Mouse (Mus musculus) midbrain, embryonic 14.5 days (tissue): ENCODE data around the gene Bloc1s2. TPM values are rescaled to one million over a fixed set of nuclear protein-coding genes. Genes with fewer than 3 reads are reported as not detected.
A peak's percentile ranks its signal among the peaks of the same experiment; 100 is the strongest.

Source experiments
- ATAC-seq: fragments of 200-750 bp; cut with Nextera tagmentation; 2 replicates; pipeline ENCODE4 v1.8.0; 2017; ENCODE audit warnings: moderate number of reproducible peaks, moderate library complexity; ENCODE audit not compliant: low FRiP score, low TSS enrichment
- DNase-seq: peaks from one replicate; pipeline ENCODE4 v3.0.0-alpha.2; 2015
- H3K27ac ChIP-seq: fragments of 300-500 bp; sonication (generic); replicated peaks from 2 replicates; pipeline ENCODE4 v1.5.1; 2014; ENCODE audit warnings: mild to moderate bottlenecking, low read depth, low read length, moderate library complexity
- H3K27me3 ChIP-seq: fragments of 300-500 bp; sonication (generic); 2 replicates; pipeline ENCODE4 v1.6.1; 2014; ENCODE audit warnings: low read length, control low read depth, mixed read lengths; ENCODE audit not compliant: control insufficient read depth, insufficient read depth
- H3K36me3 ChIP-seq: fragments of 300-500 bp; sonication (generic); 2 replicates; pipeline ENCODE4 v1.6.1; 2014; ENCODE audit warnings: low read length, control low read depth; ENCODE audit not compliant: control insufficient read depth, insufficient read depth
- H3K4me1 ChIP-seq: fragments of 300-500 bp; sonication (generic); 2 replicates; pipeline ENCODE4 v1.6.1; 2014; ENCODE audit warnings: mild to moderate bottlenecking, antibody characterized with exemption, low read length, control low read depth; ENCODE audit not compliant: control insufficient read depth, insufficient read depth
- H3K4me2 ChIP-seq: fragments of 300-500 bp; sonication (generic); 2 replicates; pipeline ENCODE4 v1.6.1; 2014; ENCODE audit warnings: mild to moderate bottlenecking, low read length, moderate library complexity
- H3K4me3 ChIP-seq: fragments of 300-500 bp; sonication (generic); replicated peaks from 2 replicates; pipeline ENCODE4 v1.5.1; 2014; ENCODE audit warnings: low read depth, low read length
- H3K9ac ChIP-seq: fragments of 300-500 bp; sonication (generic); replicated peaks from 2 replicates; pipeline ENCODE4 v1.6.1; 2014; ENCODE audit warnings: mild to moderate bottlenecking, low read length, moderate library complexity
- H3K9me3 ChIP-seq: fragments of 300-500 bp; sonication (generic); 2 replicates; pipeline ENCODE4 v1.6.1; 2016; ENCODE audit warnings: low read length, control low read depth, mixed read lengths; ENCODE audit not compliant: control insufficient read depth
- WGBS: fragments of 180-500 bp; shearing (Covaris S2); extraction: QIAGEN DNeasy Blood & Tissue Kit; methylation state at CpG from one replicate; pipeline ENCODE4 v1.1.7; 2014; 5-methylcytosine and 5-hydroxymethylcytosine counted together
- polyA plus RNA-seq: library from polyadenylated mRNA; unstranded; fragments of >200 nt; fragmentation: Nextera tagmentation; extraction: Ambion mirVana; gene quantifications from 2 replicates; pipeline ENCODE4 v1.2.1, GENCODE M21; 2014

The Bloc1s2 gene
- polyA plus RNA-seq, 1 experiment from 2014 or later, result 166 TPM

DNA sequence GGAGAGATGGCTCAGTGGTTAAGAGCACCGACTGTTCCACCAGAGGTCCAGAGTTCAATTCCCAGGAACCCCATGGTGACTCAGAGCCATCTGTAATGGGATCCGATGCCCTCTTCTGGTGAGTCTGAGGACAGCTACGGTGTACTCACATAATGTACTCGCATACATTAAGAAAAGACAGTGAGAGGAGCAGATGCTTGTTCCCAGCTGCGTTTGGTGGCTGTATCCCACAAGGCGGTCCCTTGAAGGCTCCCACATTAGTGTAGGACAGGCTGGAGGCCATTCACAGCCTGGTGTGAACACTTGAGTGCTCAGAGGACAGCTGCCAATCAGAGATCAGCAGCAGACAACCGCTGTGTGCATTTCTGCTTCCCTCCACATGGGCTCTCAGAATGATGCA is 34.5 kb downstream of the Bloc1s2 start:
- 53% methylated on average over 7 of the region's 7 CpGs for WGBS
- DNase-seq (peak; percentile 41), ATAC-seq (no peak)
- Histone ChIP-seq H3K36me3 (peaks cover 59% of the 10 kb centered on the region), H3K27me3 (no peaks in the 10 kb centered on the region), H3K9me3 (no peaks in the 10 kb centered on the region), H3K4me1 (peaks cover 4% of the 10 kb centered on the region; the same call in 1 of the 2 replicates), H3K27ac (no peak overlapping the region), H3K9ac (no peak overlapping the region), H3K4me3 (no peak overlapping the region), H3K4me2 (no peak overlapping the region)

DNA sequence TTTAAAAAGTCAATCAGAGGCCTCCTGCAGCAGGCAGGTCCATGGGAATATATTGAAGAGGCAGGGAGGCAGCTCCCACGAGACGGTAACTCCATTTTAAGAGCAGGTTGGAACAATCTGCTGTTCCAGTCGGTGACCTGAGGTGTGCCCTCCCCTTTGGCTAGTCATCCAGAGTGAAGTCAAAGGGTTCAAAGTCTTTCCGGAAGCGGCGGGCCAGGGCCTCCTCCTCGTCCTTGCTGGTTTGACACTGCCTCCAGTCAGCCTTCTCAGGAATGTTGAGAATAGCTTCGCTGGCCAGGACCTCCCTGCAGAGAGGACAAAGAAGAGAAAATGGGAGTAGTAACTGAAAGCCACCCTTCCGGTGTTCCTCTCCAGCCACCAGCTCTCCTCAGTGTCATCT is 35.9 kb downstream of the Bloc1s2 start:
- DNase-seq, result no peak
- no peak for ATAC-seq
- H3K27ac ChIP-seq, result no peak overlapping the region
- no peaks in the 10 kb centered on the region for H3K9me3 ChIP-seq
- 90% methylated on average over 9 of the region's 9 CpGs for WGBS
- peaks cover 15% of the 10 kb centered on the region for H3K4me1 ChIP-seq
- H3K9ac ChIP-seq, result no peak overlapping the region
- no peak overlapping the region for H3K4me2 ChIP-seq
- H3K4me3 ChIP-seq, result no peak overlapping the region
- no peaks in the 10 kb centered on the region for H3K27me3 ChIP-seq
- H3K36me3 ChIP-seq, result peaks cover 49% of the 10 kb centered on the region

DNA sequence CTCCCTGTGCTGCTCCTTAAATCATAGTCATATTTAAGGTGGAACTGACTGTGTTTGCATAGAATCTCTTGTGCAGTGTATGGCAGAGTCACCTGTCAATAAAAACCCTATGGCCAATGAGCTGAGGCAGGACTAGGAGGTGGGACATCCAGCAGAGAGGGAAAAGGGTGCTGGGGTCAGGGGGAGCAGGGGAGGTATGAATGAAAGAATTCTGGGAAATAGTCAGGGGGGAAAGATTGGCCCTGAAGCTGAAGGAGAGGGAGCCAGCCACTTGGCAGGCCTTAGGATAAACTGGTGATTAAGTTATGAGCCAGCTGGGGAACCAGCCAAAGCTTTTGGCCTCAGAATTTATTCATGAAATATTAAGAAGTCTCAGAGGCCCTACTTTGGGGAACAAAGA is 37.2 kb downstream of the Bloc1s2 start:
- Histone ChIP-seq H3K9ac (no peak overlapping the region), H3K36me3 (peaks cover 36% of the 10 kb centered on the region), H3K4me1 (peaks cover 15% of the 10 kb centered on the region), H3K9me3 (no peaks in the 10 kb centered on the region), H3K4me3 (no peak overlapping the region), H3K27me3 (no peaks in the 10 kb centered on the region), H3K4me2 (no peak overlapping the region), H3K27ac (no peak overlapping the region)
- ATAC-seq (no peak), DNase-seq (no peak)

DNA sequence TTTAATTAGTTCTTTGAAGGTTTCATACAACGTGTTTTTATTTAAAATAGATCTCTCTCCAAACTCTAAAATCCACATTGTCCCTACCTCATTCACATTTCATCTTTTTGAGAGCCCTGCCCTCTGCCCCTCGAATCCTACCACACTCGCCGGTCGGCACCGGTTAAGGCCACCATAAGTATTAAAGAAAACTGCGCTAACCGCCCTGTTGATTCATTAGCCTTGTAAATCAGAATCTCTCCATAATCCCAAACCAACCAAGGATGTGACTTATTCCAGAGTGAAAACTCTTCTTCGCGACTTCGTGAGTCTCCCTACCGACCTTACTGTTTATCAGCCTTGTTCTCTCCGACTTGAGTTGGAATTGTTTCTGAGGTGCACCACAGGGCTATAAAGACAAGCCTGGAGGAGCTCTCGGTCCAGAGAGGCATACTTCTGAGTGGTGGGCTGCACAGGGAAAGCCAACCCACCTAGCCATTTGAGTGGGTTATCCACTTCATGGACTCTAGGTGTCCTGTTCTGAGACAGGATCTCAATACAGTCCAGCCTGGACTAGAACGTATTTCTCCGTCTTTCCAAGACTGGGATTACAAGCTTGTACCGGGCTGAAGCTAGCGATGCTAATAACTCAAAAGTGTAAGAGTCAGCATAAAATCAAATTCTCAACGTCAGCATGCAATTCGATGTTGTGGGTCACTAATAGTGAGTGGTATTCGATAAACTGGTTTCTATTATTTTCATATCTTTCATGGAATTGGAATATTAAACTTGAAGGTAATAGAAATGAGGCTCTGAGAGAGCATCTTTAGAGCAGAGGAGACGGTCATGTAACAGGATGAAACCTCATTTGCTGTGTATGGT is 38.4 kb downstream of the Bloc1s2 start:
- peak overlapping the region; percentile 89 for H3K4me2 ChIP-seq
- H3K27ac ChIP-seq, result no peak overlapping the region
- peak; percentile 8 for DNase-seq
- peaks cover 15% of the 10 kb centered on the region for H3K4me1 ChIP-seq
- H3K4me3 ChIP-seq, result peak overlapping the region; percentile 85
- 28% methylated on average over 22 of the region's 22 CpGs for WGBS
- no peaks in the 10 kb centered on the region for H3K27me3 ChIP-seq
- H3K9ac ChIP-seq, result peak overlapping the region; percentile 62
- ATAC-seq, result peak; percentile 25; the same call in 1 of the 2 replicates
- H3K9me3 ChIP-seq, result no peaks in the 10 kb centered on the region
- H3K36me3 ChIP-seq, result peaks cover 26% of the 10 kb centered on the region

DNA sequence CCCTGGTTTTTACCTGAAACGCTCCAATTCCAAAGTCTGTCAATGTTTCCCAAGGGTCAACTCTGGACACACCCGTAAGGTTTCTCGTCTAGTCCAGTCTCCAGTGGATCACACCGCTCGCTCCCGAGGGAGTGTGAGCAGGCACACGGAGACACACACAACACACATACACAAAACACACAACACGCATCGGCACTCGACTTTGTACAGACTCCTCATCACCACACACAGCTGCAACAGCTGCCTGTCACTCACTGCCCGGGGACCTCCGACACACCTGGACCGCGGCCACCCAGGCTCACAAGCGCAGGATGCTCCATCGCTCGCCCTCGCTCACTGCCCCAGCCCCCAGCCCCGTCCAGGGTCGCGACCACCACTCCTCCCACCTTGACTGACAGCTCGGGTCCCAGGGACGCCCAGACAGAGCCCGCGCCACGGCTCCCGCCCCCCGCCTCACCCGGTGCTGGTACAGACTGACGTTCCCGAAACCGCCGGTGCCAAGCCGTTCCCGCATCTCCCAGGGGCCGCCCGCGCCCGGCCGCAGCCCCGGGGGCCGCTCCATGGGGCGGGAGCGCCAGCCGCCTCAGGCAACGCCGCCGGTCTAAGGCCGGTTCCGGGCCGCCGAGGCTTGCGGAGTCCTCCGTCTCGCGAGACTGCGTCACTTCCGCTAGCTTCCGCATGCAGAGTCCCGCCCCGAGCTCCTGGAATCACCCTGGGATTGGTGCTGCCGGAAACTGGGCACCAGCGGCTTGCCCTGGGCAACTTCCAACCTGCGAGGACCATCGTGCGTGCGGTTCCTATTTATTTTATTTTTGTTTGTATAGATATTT is 39.2 kb downstream of the Bloc1s2 start, which contains the start of gene Chuk:
Gene Chuk, minus strand, starts transcription at position 650 of the 830 bp plus-strand sequence.
- Histone ChIP-seq H3K9me3 (no peaks in the 10 kb centered on the region), H3K27me3 (no peaks in the 10 kb centered on the region), H3K4me3 (peak within 1 kb of the TSS; percentile 85), H3K36me3 (peaks cover 21% of the 10 kb centered on the region), H3K9ac (peak within 1 kb of the TSS; percentile 90), H3K4me1 (peaks cover 15% of the 10 kb centered on the region), H3K27ac (peak within 1 kb of the TSS; percentile 83), H3K4me2 (peak within 1 kb of the TSS; percentile 89)
- WGBS, result 1% methylated on average over 66 of the region's 67 CpGs
- DNase-seq (peak; percentile 100), ATAC-seq (peak; percentile 99)

DNA sequence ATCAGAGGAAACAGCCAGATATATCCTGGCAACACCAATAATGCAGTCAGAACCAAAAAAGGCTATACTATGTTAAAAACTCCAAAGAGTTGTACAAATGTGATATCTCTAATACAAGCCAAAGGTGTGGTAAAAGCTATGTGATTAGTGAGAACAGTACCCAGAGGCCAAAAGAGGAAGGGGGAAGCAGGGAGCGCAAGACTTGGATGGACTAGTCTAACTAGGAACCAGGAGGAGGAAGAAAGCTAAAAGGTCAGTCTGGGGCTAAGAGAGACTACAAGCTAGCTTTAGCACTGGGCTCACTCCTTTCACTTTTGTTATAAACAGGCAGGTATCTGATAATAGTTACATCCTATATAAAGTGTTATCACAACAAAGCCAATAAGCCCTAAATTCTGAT is 41.9 kb downstream of the Bloc1s2 start:
- Histone ChIP-seq H3K4me2 (no peak overlapping the region), H3K27me3 (no peaks in the 10 kb centered on the region), H3K4me3 (no peak overlapping the region), H3K36me3 (peaks cover 20% of the 10 kb centered on the region), H3K9me3 (no peaks in the 10 kb centered on the region), H3K4me1 (peaks cover 15% of the 10 kb centered on the region), H3K9ac (no peak overlapping the region), H3K27ac (no peak overlapping the region)
- ATAC-seq, result no peak
- 93% methylated on average over 1 of the region's 1 CpGs for WGBS
- DNase-seq, result no peak

DNA sequence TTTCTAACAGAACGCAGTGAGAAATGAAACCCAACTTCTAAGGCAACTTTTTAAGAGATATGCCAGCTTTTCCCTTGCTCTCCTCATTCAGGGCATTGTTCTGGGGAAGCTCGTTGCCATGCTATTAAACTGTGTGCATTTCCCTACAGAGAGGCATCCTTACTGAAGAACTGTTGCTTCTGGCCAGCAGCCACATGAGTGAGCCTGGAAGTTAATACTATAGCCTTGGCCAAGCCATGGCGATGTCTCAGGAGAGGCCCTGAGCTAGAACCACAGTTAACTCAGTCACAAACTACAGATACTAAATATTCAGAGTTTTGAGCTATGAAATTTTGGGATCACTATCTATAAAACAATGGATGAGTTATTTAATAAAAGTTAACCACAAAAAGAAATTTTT is 43.2 kb downstream of the Bloc1s2 start:
- no peak overlapping the region for H3K9ac ChIP-seq
- peaks cover 26% of the 10 kb centered on the region for H3K36me3 ChIP-seq
- no peak overlapping the region for H3K27ac ChIP-seq
- H3K4me3 ChIP-seq, result no peak overlapping the region
- no peak overlapping the region for H3K4me2 ChIP-seq
- H3K4me1 ChIP-seq, result peaks cover 13% of the 10 kb centered on the region
- no peak for DNase-seq
- 95% methylated on average over 3 of the region's 3 CpGs for WGBS
- no peak for ATAC-seq
- H3K9me3 ChIP-seq, result no peaks in the 10 kb centered on the region
- H3K27me3 ChIP-seq, result no peaks in the 10 kb centered on the region

DNA sequence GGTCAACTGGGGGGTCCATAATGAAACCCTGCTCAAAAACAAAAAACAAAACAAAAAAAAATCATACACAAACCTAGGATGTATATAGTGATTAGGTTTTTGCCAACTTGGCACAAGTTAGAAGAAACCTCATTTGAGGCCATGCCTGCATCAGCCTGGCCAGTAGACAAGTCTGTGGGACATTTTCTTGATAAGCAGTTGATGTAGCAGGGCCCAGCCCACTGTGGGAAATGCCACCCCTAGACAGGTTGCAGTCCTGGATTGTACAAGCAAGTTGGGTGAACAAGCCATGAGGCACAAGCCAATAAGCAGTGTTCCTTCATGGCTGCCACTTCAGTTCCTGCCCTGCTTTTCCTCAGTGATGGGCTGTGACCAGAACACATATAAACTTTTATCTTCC is 45.4 kb downstream of the Bloc1s2 start:
- no peak overlapping the region for H3K27ac ChIP-seq
- peaks cover 2% of the 10 kb centered on the region for H3K4me1 ChIP-seq
- DNase-seq, result no peak
- ATAC-seq, result no peak
- no peak overlapping the region for H3K9ac ChIP-seq
- no peak overlapping the region for H3K4me2 ChIP-seq
- no peak overlapping the region for H3K4me3 ChIP-seq
- no peaks in the 10 kb centered on the region for H3K27me3 ChIP-seq
- peaks cover 45% of the 10 kb centered on the region for H3K36me3 ChIP-seq
- peaks cover under 1% of the 10 kb centered on the region; the same call in 1 of the 2 replicates for H3K9me3 ChIP-seq
